Mouse (Mus musculus) limb, embryonic 11.5 days (tissue): Measurements from ENCODE around the gene Nkx6-2. TPM values are rescaled to one million over a fixed set of nuclear protein-coding genes. Genes with fewer than 3 reads are reported as not detected.

Source experiments
- ATAC-seq: fragments of 200-750 bp; cut with Nextera tagmentation; 2 replicates; pipeline ENCODE4 v1.8.0; 2017; ENCODE audit warnings: low read depth; ENCODE audit not compliant: insufficient number of reproducible peaks, low FRiP score, low TSS enrichment
- DNase-seq: peaks from one replicate; pipeline ENCODE4 v3.0.0-alpha.2; 2015; ENCODE audit warnings: low spot score
- H3K27ac ChIP-seq: fragments of 300-500 bp; sonication (generic); replicated peaks from 2 replicates; pipeline ENCODE4 v1.5.1; 2014; ENCODE audit warnings: low read depth, mild to moderate bottlenecking, low read length
- H3K27me3 ChIP-seq: fragments of 300-500 bp; sonication (generic); 2 replicates; pipeline ENCODE4 v1.6.1; 2014; ENCODE audit warnings: mild to moderate bottlenecking, low read length, mixed read lengths; ENCODE audit not compliant: control insufficient read depth, insufficient read depth
- H3K36me3 ChIP-seq: fragments of 300-500 bp; sonication (generic); 2 replicates; pipeline ENCODE4 v1.6.1; 2014; ENCODE audit warnings: mild to moderate bottlenecking, low read length, moderate library complexity, mixed read lengths; ENCODE audit not compliant: control insufficient read depth, insufficient read depth
- H3K4me1 ChIP-seq: fragments of 300-500 bp; sonication (generic); 2 replicates; pipeline ENCODE4 v1.6.1; 2014; ENCODE audit warnings: low read length, mixed read lengths; ENCODE audit not compliant: control insufficient read depth, insufficient read depth
- H3K4me2 ChIP-seq: fragments of 300-500 bp; sonication (generic); 2 replicates; pipeline ENCODE4 v1.6.1; 2014; ENCODE audit warnings: low read depth, mild to moderate bottlenecking, moderate library complexity; ENCODE audit not compliant: severe bottlenecking
- H3K4me3 ChIP-seq: fragments of 300-500 bp; sonication (generic); 2 replicates; pipeline ENCODE4 v1.5.1; 2014; ENCODE audit warnings: low read depth, low read length
- H3K9ac ChIP-seq: fragments of 300-500 bp; sonication (generic); 2 replicates; pipeline ENCODE4 v1.6.1; 2014; ENCODE audit warnings: mild to moderate bottlenecking, low read length
- H3K9me3 ChIP-seq: fragments of 300-500 bp; sonication (generic); 2 replicates; pipeline ENCODE4 v1.6.1; 2016; ENCODE audit warnings: low read length; ENCODE audit not compliant: control insufficient read depth
- WGBS: fragments of 180-500 bp; shearing (Covaris S2); extraction: QIAGEN DNeasy Blood & Tissue Kit; methylation state at CpG from one replicate; pipeline ENCODE4 v1.1.7; 2014; 5-methylcytosine and 5-hydroxymethylcytosine counted together
- polyA plus RNA-seq: library from polyadenylated mRNA; unstranded; fragments of >200 nt; fragmentation: Nextera tagmentation; extraction: Ambion mirVana; gene quantifications from 2 replicates; pipeline ENCODE4 v1.2.1, GENCODE M21; 2014

Nkx6-2 gene
- polyA plus RNA-seq, 1 experiment from 2014 or later: not detected

GRCm38 (mm10) chr7:139556746-139557526, 25.7 kb downstream of the Nkx6-2 start:
- no peak for DNase-seq
- no peak for ATAC-seq
- 37% methylated on average over 10 of the region's 10 CpGs for WGBS
- H3K27ac ChIP-seq: no peak overlapping the region
- H3K36me3 ChIP-seq: no peaks in the 10 kb centered on the region
- no peaks in the 10 kb centered on the region for H3K4me1 ChIP-seq
- no peak overlapping the region for H3K4me3 ChIP-seq
- no peak overlapping the region for H3K9ac ChIP-seq
- no peak overlapping the region for H3K4me2 ChIP-seq
- no peaks in the 10 kb centered on the region for H3K9me3 ChIP-seq
- H3K27me3 ChIP-seq: no peaks in the 10 kb centered on the region

GRCm38 (mm10) chr7:139556331-139556730, 26.3 kb downstream of the Nkx6-2 start:
- no peaks in the 10 kb centered on the region for H3K27me3 ChIP-seq
- H3K4me2 ChIP-seq: no peak overlapping the region
- ATAC-seq (no peak), DNase-seq (no peak)
- no peaks in the 10 kb centered on the region for H3K4me1 ChIP-seq
- no peaks in the 10 kb centered on the region for H3K36me3 ChIP-seq
- WGBS: 73% methylated on average over 5 of the region's 5 CpGs
- no peak overlapping the region for H3K4me3 ChIP-seq
- no peaks in the 10 kb centered on the region for H3K9me3 ChIP-seq
- H3K27ac ChIP-seq: no peak overlapping the region
- H3K9ac ChIP-seq: no peak overlapping the region

- Histone ChIP-seq H3K9ac (no peak overlapping the region), H3K9me3 (no peaks in the 10 kb centered on the region), H3K27ac (no peak overlapping the region), H3K27me3 (no peaks in the 10 kb centered on the region), H3K4me1 (no peaks in the 10 kb centered on the region), H3K4me2 (no peak overlapping the region), H3K4me3 (no peak overlapping the region), H3K36me3 (no peaks in the 10 kb centered on the region)
- 88% methylated on average over 2 of the region's 2 CpGs for WGBS
- DNase-seq: no peak
- no peak for ATAC-seq
Measured at GRCm38 (mm10) chr7:139551519-139551918, 31.1 kb downstream of the Nkx6-2 start.

- Histone ChIP-seq H3K27ac (no peak overlapping the region), H3K9ac (no peak overlapping the region), H3K4me2 (no peak overlapping the region), H3K36me3 (no peaks in the 10 kb centered on the region), H3K4me1 (0 out of 2 replicates have a peak, but pooled peaks cover 2% of the 10 kb centered on the region), H3K27me3 (no peaks in the 10 kb centered on the region), H3K9me3 (no peaks in the 10 kb centered on the region), H3K4me3 (no peak overlapping the region)
- no peak for DNase-seq
- no peak for ATAC-seq
- WGBS: 92% methylated on average over 3 of the region's 3 CpGs
Measured at GRCm38 (mm10) chr7:139550086-139550783, 32.4 kb downstream of the Nkx6-2 start.

GRCm38 (mm10) chr7:139547325-139547724, 35.3 kb downstream of the Nkx6-2 start:
- WGBS: 93% methylated on average over 2 of the region's 2 CpGs
- no peak overlapping the region for H3K4me2 ChIP-seq
- no peaks in the 10 kb centered on the region for H3K36me3 ChIP-seq
- ATAC-seq (no peak), DNase-seq (no peak)
- 0 out of 2 replicates have a peak, but pooled peaks cover 4% of the 10 kb centered on the region for H3K4me1 ChIP-seq
- no peaks in the 10 kb centered on the region for H3K9me3 ChIP-seq
- no peak overlapping the region for H3K27ac ChIP-seq
- no peak overlapping the region for H3K4me3 ChIP-seq
- no peaks in the 10 kb centered on the region for H3K27me3 ChIP-seq
- H3K9ac ChIP-seq: no peak overlapping the region

GRCm38 (mm10) chr7:139544706-139545625, 37.6 kb downstream of the Nkx6-2 start:
- Histone ChIP-seq H3K9me3 (no peaks in the 10 kb centered on the region), H3K9ac (no peak overlapping the region), H3K27ac (no peak overlapping the region), H3K4me1 (0 out of 2 replicates have a peak, but pooled peaks cover 4% of the 10 kb centered on the region), H3K36me3 (no peaks in the 10 kb centered on the region), H3K4me3 (no peak overlapping the region), H3K4me2 (no peak overlapping the region), H3K27me3 (no peaks in the 10 kb centered on the region)
- ATAC-seq (no peak), DNase-seq (no peak)
- WGBS: 77% methylated on average over 12 of the region's 12 CpGs

- Histone ChIP-seq H3K4me3 (no peak overlapping the region), H3K27ac (no peak overlapping the region), H3K27me3 (no peaks in the 10 kb centered on the region), H3K4me2 (no peak overlapping the region), H3K9ac (no peak overlapping the region), H3K9me3 (no peaks in the 10 kb centered on the region), H3K4me1 (0 out of 2 replicates have a peak, but pooled peaks cover 4% of the 10 kb centered on the region), H3K36me3 (no peaks in the 10 kb centered on the region)
- ATAC-seq (no peak), DNase-seq (no peak)
- 90% methylated on average over 6 of the region's 6 CpGs for whole genome bisulfite sequencing
Measured at GRCm38 (mm10) chr7:139541422-139541821, 41.2 kb downstream of the Nkx6-2 start.

GRCm38 (mm10) chr7:139540601-139541000, 42.0 kb downstream of the Nkx6-2 start:
- Histone ChIP-seq H3K4me1 (0 out of 2 replicates have a peak, but pooled peaks cover 4% of the 10 kb centered on the region), H3K9me3 (no peaks in the 10 kb centered on the region), H3K4me2 (no peak overlapping the region), H3K36me3 (no peaks in the 10 kb centered on the region), H3K9ac (no peak overlapping the region), H3K4me3 (no peak overlapping the region), H3K27me3 (no peaks in the 10 kb centered on the region), H3K27ac (no peak overlapping the region)
- ATAC-seq (no peak), DNase-seq (no peak)
- 92% methylated on average over 1 of the region's 1 CpGs for WGBS
